Mouse (Mus musculus): ENCODE measurements around the gene Fam131c. TPM values are rescaled to one million over a fixed set of nuclear protein-coding genes. Genes with fewer than 3 reads are reported as not detected.

Gene Fam131c
- total RNA-seq, 2 experiments from 2014 or later, result 0.25 TPM; not detected in 1

DNA sequence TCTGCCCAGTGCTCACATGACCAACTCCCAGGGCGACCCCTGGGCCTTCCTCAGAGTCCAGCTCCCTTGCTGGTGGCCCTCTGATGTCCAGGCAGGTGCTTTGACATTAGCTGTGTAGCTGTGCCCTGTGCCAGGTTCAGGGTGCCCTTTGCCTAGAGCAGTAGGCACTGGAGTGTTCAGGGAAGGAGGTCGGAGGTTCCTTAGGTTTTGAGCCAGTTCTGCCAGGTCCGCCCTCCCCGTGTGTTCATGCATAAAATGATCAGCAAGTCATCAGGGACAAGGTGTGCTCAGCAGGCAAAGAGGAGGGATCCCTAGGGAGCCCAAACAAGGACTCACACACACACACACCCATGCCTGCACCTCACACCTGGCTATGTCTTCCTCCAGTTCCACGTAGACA lies 15.0 kb upstream of the Fam131c start:
- intact Hi-C loops (cut with DNase I; ENCODE audit: low total_unique reads), result loop anchor here (5.0 kb wide), 1 partner anchor 41 kb away; no protein-coding TSS in a partner anchor
- DNase-seq, result no peak

DNA sequence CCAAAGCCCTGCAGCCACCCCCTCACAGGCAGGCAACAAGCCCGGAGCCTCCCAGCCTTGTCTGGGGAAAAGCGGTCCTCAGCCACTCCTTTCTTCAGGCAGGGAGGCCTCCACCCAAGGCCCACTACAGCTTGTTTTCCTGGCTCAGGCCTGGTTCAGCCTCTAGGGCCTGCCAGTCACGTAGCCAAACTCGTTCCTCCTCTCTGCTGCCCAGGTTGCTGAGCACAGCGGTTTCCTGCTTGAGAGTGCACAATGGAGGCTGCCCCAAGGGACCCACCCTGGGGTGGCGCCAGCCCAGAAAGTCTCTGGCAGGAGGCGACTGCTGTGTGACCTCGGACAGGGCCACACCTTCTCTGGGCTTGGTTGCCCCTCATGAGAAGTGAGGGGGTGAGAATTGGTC lies 14.2 kb upstream of the Fam131c start:
- intact Hi-C loops (cut with DNase I; ENCODE audit: low total_unique reads), result loop anchor here (5.0 kb wide), 1 partner anchor 42 kb away; no protein-coding TSS in a partner anchor
- no peak for DNase-seq

DNA sequence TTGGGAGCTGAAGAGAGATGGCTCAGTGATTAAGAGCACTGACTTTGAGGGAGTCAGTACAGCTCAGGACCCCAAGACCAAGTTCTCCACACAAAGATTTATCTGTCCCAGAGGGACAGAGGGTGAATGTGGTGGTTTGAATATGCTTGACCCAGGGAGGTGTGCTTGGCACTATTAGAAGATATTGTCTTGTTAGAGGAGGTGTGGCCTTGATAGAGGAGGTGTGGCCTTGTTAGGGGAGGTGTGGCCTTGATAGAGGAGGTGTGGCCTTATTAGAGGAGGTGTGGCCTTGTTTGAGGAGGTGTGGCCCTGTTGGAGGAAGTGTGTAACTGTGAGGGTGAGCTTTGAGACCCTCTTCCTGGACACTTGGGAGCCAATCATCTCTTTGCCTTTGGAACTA lies 10.2 kb upstream of the Fam131c start:
- DNase-seq, result no peak

DNA sequence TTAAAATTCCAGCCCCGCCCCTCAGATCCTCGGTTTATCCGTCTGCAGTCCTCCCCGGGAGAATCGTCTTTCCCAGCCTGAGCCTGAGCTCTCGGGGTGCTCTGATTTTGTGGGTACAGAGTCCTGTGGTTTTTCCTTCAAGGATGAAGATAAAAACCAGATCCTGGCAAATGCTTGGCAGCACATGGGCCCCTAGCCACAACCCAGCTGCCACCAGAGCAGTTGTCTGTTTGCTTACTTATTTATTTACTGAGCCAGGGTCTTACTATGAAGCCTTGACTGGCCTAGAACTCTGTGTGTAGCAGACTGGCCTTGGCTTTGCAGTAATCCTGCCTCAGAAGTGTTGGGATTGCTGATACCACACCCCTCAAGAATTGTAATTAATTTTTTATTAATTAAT lies 8.8 kb upstream of the Fam131c start:
- intact Hi-C loops (cut with DNase I; ENCODE audit: low total_unique reads), result no loop called here
- no peak for DNase-seq

More for the DNA sequence above, 10.2 kb upstream of the Fam131c start:
- intact Hi-C loops (cut with DNase I; ENCODE audit: low total_unique reads), result no loop called here

DNA sequence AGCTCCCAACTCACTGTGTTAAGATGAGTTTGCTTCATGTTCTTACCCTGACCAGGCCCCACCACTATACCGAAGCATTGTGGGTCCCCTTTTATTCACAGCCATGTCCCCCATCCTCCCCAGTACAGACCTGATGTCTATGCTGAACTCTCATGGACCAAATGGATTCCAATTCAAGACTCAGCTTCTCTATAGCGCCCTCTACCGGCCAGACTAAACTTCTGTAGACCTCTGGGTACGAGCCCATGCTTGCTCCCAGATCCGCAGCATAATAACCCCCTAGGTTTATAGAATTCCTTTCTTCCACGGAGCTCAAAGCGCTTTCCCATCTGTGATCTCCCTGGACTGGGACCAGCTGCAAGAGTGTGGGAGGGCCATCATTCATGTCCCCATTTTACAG lies 7.2 kb upstream of the Fam131c start:
- intact Hi-C loops (cut with DNase I; ENCODE audit: low total_unique reads), result loop anchor here (10.0 kb wide), 1 partner anchor 156 kb away; no protein-coding TSS in a partner anchor
- DNase-seq, result no peak

DNA sequence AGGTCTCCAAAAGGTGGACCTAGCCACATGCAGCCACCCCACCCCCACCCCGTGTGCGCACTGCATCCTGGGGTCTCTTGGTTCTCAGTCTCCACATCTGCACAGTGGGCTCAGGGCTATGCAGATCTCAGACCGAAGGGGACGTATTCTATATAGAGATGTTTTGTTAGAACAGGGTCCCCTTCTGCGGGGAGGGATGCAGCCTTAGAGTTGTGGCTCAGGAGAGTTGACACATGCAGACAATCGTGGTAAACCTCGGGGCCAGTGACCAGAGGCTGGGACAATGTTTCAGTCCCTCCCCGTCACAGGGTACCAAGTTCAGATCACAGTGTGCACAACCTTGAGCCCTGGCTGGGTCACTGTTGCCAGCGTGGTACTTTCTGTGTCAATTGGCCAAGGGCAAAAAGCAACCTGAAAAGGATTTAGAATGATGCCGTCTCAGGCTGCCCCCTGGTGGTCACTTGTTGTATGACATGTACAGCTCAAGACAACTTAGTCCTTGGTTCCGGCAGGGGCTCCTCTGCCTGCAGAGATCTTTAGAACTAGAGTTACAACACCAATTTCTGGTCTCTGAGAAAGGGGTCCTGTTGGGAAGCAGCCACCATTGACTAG lies 5.0 kb upstream of the Fam131c start:
- peak; percentile 79 for DNase-seq
- intact Hi-C loops (cut with DNase I; ENCODE audit: low total_unique reads), result loop anchor here (10.0 kb wide), 1 partner anchor 158 kb away; no protein-coding TSS in a partner anchor

DNA sequence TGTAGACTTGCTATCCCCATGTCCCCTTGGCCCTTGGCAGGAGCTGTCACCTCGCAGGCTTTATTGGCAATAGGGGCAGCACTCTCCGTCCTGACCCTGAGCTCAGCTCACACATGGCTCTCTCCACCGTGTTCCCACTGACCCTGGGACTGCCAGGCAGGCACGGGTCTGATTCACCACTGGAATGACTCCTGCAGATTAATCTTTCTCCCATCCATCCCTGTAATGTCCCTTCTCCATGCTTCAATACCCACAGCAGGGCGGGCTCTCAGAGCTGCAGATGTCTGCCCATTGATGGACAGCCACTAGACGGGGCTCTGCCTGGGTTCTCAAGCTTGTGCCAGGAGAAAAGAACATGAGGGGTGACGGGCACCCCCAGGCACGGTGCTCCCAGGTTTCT lies 2.9 kb upstream of the Fam131c start:
- no peak for DNase-seq
- intact Hi-C loops (cut with DNase I; ENCODE audit: low total_unique reads), result loop anchor here (2.0 to 10.0 kb wide), 2 partner anchors 92 to 160 kb away; no protein-coding TSS in a partner anchor

DNA sequence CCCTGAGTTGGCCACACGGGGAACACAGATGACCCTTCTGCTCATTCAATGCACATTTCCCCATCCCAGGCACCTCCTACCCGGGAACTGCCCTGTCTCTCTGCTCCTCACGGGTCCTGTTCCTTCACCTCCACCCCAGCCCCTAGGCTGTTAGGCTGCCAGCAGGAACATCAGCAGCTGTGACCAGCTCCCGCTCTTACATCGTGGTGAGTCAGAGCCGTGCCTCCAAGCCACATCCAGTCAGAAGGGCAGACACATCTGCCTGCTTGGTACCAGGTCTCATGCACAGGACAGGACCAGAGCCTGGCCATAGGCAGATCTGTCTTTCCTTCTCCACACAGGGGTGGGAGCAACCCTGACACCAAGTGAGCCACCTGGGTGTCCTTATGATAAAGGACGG lies 2.1 kb upstream of the Fam131c start:
- no peak for DNase-seq
- intact Hi-C loops (cut with DNase I; ENCODE audit: low total_unique reads), result loop anchor here (2.0 to 10.0 kb wide), 2 partner anchors 93 to 161 kb away; no protein-coding TSS in a partner anchor

DNA sequence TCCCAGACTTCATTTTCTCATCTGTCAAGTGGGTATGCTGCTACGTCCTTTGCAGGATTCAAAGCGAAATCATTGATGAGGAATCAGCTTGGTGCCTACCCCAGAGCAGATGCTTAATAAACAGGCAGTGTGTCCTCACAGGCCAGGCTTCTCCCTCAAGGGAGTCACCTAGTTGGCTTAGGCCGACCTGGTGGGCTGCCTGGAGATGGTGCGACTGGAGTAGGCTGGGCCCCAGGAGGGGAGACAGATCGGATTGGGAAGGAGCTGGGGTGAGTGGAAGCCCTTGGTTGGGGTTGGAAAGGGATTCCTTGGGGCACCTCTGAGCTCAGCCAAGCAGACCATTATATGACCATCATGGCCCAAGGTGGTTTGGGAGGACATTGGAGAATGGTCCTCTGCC lies 4.4 kb downstream of the Fam131c start:
- no peak for DNase-seq
- intact Hi-C loops (cut with DNase I; ENCODE audit: low total_unique reads), result no loop called here

DNA sequence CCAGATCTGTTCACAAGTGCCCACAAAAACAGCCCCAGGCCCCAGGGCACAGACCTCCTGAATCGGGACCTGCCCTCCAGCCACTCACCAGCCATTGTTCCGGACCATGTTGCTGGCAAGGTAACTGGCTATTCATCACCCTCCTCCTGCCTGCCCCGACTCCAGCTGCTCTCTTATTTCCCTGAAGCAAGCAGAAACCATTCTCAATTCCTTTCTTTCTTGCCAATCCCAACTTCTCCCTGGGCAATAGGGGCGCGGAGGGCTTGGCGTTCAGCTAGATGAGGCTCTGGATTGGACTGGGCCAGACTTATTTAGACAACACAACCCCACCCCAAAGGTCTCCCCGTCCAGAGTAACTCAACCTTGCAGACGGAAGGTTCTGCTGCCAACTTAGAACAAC lies 11.7 kb downstream of the Fam131c start:
- DNase-seq, result no peak
- intact Hi-C loops (cut with DNase I; ENCODE audit: low total_unique reads), result no loop called here

DNA sequence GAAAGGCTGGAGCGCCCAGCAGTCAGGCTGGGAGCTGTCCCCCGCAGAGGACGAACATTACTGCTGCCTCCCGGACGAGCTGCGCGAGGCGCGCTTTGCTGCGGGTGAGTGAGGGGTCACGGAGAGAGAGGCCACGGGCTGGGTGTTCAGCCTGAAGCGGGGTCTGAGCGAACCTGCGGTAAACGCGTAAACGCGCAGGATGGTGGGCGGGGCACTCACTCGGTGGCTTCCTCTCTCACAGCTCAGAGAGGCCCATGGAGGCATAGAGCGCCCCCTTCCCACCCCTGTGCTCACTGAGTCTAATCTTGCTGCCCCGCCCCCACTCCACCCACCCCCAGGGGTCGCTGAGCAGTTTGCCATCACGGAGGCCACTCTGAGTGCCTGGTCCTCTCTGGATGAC lies 14.4 kb downstream of the Fam131c start:
- DNase-seq, result no peak
- intact Hi-C loops (cut with DNase I; ENCODE audit: low total_unique reads), result no loop called here

DNA sequence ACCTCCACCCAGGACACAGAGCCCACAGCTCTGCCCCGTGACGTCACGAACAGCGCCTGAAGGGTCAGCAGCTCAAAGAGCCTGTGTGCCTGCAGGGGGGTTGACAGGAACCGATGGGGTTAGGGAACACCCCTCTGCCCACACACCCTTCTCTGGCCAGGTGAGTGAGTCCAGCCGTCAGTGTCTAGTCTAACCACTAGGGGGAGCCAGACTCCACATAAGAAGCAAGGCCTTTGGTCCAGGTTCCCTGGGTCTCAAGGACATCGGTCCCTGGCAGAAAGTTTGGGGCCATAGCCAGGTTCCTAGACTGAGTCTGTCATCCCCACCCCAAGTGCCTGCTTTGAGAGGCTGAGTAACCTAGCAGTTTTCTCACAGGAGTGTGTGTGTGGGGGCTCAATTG lies 17.3 kb downstream of the Fam131c start:
- intact Hi-C loops (cut with DNase I; ENCODE audit: low total_unique reads), result loop anchor here (5.0 kb wide), 1 partner anchor 192 kb away; no protein-coding TSS in a partner anchor
- DNase-seq, result no peak

DNA sequence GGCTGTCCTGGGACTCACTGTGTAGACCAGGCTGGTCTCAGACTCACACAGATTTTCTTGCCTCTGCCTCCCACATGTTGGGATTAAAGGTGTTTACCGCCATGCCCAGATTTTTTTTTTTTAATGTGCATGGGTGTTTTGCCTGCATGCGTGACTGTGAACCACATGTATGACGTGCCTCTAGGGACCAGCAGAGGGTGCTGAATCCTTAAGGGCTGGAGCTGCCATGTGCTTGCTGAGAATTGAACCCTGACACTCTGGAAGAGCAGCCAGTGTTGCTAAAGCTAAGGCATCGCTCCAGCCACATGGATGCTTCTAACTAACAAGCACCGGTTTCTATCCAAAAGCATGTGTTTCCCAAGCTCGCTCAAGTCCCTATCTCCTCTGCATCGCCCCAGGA lies 18.1 kb downstream of the Fam131c start:
- intact Hi-C loops (cut with DNase I; ENCODE audit: low total_unique reads), result loop anchor here (5.0 kb wide), 1 partner anchor 191 kb away; no protein-coding TSS in a partner anchor
- DNase-seq, result no peak

DNA sequence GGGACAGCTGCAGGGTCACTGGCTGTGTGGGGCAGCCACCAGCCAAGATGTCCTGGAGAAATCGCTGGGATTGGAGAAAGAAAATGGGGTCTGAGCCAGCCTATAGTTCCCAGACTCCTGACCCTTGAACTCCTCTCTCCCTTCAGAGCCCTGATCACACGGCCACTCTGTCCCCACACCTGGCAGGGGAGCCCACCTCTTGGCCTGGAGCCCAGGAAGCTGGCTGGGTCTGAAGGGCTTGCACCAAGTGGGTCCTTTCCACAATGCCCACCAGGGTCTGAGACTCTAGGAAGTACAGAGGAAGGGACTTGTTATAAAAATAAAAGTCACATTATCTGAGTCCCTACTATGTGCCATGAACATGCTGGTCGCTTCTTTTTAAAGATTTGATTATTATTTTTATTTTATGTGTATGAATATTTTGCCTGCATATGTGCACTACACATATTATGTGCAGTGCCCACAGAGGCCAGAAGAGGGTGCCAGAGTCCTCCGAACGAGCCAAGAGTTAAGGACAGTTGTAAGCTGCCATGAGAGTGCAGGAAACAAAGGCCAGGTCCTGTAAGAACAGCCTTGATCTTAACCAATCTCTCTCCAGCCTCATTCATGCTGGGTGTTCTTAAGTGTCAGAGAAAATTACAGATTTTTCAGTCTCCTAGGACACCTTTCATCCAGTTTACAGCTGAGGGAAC lies 19.2 kb downstream of the Fam131c start:
- intact Hi-C loops (cut with DNase I; ENCODE audit: low total_unique reads), result loop anchor here (5.0 kb wide), 1 partner anchor 190 kb away; no protein-coding TSS in a partner anchor
- DNase-seq, result peak; percentile 67

DNA sequence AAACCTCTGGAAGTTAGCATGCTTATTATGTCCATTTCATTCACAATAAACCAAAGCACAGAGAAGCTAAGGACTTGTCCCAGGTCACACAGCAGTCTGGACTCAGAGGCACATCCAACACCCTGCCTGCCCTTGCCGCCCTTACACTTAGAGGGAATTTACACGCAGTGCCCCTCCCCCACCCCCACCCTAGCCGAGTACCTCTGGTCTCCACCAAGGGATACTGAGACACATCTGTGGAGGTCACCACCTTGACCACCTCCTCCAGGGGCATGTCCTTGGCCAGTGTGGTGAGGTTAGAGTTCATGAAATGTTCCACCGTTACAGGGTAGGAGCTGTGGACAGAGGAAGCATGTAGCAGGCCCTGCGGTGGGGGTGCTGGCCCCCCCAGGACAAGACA lies 19.9 kb downstream of the Fam131c start:
- intact Hi-C loops (cut with DNase I; ENCODE audit: low total_unique reads), result loop anchor here (5.0 kb wide), 1 partner anchor 189 kb away; no protein-coding TSS in a partner anchor

DNA sequence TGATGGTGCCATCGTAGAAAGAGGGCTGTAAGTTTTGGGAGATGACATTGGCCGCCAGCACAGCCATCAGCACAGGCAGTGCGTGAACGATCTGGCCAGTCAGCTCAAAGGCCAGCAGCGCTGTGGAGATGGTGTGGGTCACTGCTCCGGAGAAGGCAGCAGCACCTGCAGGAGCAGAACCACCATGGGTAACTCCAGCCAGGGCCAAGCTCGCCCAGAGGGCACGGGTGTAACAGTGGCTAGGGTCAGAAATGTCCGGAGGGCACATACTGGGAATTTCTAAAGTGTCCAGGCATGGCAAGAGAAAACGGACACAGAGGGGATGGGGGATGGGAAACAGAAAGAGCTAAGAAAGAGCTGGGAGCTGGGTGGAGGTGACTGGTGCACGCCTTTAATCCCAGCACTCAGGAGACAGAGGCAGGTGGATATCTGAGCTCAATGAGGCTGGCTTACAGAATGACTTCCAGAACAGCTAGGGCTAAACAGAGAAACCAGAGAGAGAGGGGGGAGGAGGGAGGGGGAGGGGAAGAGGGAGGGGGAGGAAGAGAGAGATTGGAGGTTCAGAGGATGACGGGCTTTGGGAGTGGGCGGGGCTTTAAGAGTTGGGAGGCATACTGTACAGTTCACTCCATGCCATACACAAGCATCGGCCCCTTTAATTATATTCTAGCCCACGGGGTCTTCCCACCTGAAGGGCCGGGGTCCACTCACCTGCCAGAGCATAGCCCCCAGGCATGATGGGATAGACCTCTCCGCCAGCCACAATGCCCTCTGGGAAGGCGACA lies 21.5 kb downstream of the Fam131c start:
- intact Hi-C loops (cut with DNase I; ENCODE audit: low total_unique reads), result loop anchor here (5.0 kb wide), 1 partner anchor 188 kb away; no protein-coding TSS in a partner anchor
- no peak for DNase-seq

More for the DNA sequence above, 19.9 kb downstream of the Fam131c start:
- no peak for DNase-seq

DNA sequence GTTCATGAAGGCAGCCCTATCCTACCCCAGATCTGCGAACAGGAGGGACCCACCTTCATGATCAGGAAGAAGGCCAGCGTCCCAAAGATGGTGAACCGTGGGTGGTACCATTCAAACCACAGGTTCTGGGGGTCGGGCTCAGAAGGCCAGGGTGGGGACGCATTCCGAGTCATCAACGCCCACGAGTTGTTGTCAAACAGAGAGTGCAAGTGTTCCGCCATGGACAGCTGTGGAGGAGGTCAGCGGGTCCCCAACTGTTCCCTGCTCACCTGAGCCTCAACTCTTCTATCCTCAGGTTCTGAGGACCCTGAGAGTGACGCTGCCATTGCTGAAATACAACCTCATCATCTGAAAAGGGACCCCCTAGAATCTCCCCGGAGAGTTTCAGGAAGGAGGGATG lies 23.3 kb downstream of the Fam131c start:
- intact Hi-C loops (cut with DNase I; ENCODE audit: low total_unique reads), result no loop called here
- DNase-seq, result no peak

DNA sequence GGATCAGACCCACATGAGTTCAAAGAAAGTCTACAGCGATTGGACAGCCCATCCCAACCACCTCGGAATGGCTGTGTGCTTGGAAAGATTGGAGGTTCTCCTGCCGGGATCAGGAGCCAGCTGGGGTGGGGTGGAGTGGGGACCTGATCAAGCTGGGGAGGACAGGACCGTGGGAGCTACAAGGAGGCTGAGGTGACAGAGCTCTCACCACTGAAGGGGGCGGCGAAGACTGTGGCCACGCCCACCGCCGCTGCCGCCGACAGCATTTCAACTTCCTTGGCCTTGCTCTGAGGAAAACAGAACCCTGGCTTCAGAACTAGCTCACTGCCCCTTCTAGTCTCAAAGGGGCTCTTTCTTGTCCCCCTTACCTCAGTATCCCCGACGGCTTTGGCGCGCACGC lies 26.7 kb downstream of the Fam131c start:
- intact Hi-C loops (cut with DNase I; ENCODE audit: low total_unique reads), result no loop called here
- no peak for DNase-seq

DNA sequence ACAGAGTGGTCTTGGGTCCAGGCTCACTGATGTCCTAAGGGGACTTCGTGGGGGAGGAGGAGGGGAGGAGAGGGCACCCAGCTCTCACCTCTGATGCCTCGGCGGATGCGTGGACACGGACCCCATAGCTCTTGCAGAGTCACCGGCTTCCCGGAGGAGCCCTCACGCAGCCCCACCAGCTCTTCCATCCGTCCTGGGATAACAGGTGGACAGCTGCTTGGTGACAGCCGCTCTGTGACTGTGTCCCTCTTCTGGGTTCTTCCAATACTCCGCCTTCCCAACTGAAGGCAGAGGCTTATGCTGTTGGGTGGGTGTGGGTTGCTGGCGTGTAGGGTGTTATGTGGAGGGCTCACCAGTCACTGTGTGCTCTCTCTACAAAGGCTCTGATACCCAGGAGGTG lies 29.8 kb downstream of the Fam131c start:
- no peak for DNase-seq
- intact Hi-C loops (cut with DNase I; ENCODE audit: low total_unique reads), result no loop called here

DNA sequence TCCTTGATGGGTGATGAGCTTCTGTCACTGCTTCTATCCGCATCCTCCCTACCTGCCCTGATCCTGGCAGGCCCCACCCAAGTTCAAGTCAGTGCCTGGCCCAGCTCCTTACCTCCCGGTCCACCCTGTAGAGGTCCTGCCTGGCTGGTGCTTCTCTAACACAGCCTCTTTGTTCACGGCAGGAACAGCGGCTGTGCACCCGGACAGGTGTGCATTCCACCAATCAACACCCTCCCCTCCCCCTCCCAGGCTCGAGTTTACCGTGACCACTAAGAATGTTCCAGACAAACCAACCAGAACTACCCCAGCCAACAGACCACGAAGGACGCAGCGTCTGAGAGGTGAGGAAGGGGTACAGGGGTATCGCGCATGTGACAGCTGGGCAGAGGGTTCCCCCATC lies 30.5 kb downstream of the Fam131c start, which contains the start of gene Clcnka:
TSS of gene Clcnka (minus strand) at position 180 of the 400 bp plus-strand sequence.
- intact Hi-C loops (cut with DNase I; ENCODE audit: low total_unique reads), result no loop called here

More for the DNA sequence above, 30.5 kb downstream of the Fam131c start, which contains the start of gene Clcnka:
- DNase-seq, result no peak

Data from gastrocnemius, postnatal 14 days (tissue).